Mouse (Mus musculus): ENCODE measurements around the gene Vill. TPM values are rescaled to one million over a fixed set of nuclear protein-coding genes. Genes with fewer than 3 reads are reported as not detected.

Vill gene
- polyA plus RNA-seq (2015; fragmentation: Nextera tagmentation; extraction: Ambion mirVana): 39.4 and 40.2 TPM in 2 replicates

GRCm38 (mm10) chr9:119052154-119052944 lies at the start of gene Vill:
Vill (plus strand) TSS chr9:119052778.
- Histone ChIP-seq H3K9ac (peak within 1 kb of the TSS; percentile 54), H3K9me3 (no peaks in the 10 kb centered on the region), H3K27me3 (no peaks in the 10 kb centered on the region), H3K36me3 (no peaks in the 10 kb centered on the region), H3K4me2 (peak within 1 kb of the TSS; percentile 60), H3K27ac (peak within 1 kb of the TSS; percentile 74), H3K4me3 (peak within 1 kb of the TSS; percentile 44), H3K4me1 (peaks cover 27% of the 10 kb centered on the region)
- WGBS: 8% methylated on average over 22 of the region's 22 CpGs
- ATAC-seq (ENCODE audit: borderline replicate concordance, extremely low read depth, low FRiP score, low TSS enrichment): peak; percentile 90

DNA sequence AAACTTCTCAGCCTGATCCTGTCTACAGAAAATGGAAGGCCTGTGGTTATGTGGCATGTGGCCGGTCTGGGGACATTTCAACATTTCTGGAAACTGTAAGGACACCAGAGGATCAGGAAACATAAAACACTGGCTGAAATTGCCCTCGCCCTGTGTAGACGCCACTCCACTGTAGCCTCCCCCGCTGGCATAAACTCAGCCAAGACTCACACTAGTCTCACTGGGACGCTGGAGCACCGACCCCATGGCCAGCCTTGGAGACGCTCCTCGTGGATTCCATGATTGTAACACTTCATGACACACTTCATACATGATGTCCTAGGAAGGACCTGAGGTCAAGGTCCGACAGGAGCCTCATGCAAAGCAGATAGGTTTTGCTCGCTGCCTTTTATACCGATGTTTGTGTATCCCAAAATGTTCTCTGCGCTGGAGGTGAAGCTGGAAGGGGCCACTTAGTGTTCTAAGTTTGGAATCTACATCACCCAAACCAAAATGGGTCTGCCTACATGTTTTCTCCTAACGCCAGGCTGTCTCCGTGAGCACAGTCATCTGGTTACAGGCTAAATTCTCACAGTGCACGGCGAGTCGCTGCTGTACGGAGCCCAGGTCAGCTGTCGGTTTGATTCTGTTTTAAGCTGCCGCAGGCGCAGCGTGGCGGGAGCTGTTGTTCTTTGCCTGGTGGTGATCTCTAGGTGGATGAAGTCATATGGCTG lies 48.4 kb upstream of the Vill start:
- Histone ChIP-seq H3K36me3 (no peaks in the 10 kb centered on the region), H3K27ac (no peak overlapping the region), H3K9me3 (no peaks in the 10 kb centered on the region), H3K4me2 (no peak overlapping the region), H3K27me3 (no peaks in the 10 kb centered on the region), H3K4me1 (peaks cover 83% of the 10 kb centered on the region), H3K9ac (no peak overlapping the region), H3K4me3 (no peak overlapping the region)
- 75% methylated on average over 23 of the region's 23 CpGs for WGBS
- no peak for ATAC-seq (ENCODE audit: borderline replicate concordance, extremely low read depth, low FRiP score, low TSS enrichment)

GRCm38 (mm10) chr9:119004703-119005076 lies 47.9 kb upstream of the Vill start:
- H3K4me3 ChIP-seq: no peak overlapping the region
- no peak overlapping the region for H3K9ac ChIP-seq
- H3K27ac ChIP-seq: no peak overlapping the region
- H3K9me3 ChIP-seq: no peaks in the 10 kb centered on the region
- no peaks in the 10 kb centered on the region for H3K36me3 ChIP-seq
- WGBS: 76% methylated on average over 16 of the region's 16 CpGs
- peaks cover 86% of the 10 kb centered on the region for H3K4me1 ChIP-seq
- no peak for ATAC-seq (ENCODE audit: borderline replicate concordance, extremely low read depth, low FRiP score, low TSS enrichment)
- H3K27me3 ChIP-seq: no peaks in the 10 kb centered on the region
- H3K4me2 ChIP-seq: no peak overlapping the region

DNA sequence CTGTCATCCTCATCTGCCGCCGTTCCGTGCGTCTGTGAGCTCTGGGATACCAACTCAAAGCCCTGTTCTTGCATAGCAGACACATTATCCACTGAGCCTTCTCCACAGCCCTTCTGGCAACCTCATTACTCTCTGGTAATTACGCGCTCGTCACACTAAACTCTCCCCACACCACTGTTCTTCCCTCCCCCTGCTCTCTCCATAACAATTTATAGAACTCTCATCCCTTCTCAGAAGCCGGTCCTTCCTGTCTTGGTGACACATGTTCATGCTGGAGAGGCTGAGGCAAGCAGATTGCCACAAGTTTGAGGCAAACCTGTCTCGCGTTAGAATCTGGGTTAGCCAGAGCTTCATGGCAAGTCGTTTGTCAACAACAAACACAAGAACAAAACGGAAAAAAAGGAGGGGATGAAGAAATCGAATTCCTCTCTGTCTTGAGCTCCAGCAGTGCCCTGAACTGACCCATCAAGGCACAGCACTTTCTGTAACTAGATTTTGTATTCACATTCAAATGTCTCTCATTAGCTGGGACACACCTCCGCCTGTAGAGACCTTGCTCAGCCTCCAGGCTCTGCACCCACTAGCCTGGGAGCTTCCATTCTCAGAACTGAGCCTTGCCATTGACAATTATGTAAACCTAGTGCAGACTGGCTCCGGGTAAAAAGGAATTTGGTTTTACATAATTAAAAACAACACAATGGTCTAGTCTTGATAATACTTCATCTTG lies 47.1 kb upstream of the Vill start:
- Histone ChIP-seq H3K4me2 (no peak overlapping the region), H3K4me1 (peaks cover 89% of the 10 kb centered on the region), H3K9me3 (no peaks in the 10 kb centered on the region), H3K36me3 (no peaks in the 10 kb centered on the region), H3K27me3 (no peaks in the 10 kb centered on the region), H3K9ac (no peak overlapping the region), H3K27ac (no peak overlapping the region), H3K4me3 (no peak overlapping the region)
- no peak for ATAC-seq (ENCODE audit: borderline replicate concordance, extremely low read depth, low FRiP score, low TSS enrichment)
- WGBS: 76% methylated on average over 15 of the region's 15 CpGs

DNA sequence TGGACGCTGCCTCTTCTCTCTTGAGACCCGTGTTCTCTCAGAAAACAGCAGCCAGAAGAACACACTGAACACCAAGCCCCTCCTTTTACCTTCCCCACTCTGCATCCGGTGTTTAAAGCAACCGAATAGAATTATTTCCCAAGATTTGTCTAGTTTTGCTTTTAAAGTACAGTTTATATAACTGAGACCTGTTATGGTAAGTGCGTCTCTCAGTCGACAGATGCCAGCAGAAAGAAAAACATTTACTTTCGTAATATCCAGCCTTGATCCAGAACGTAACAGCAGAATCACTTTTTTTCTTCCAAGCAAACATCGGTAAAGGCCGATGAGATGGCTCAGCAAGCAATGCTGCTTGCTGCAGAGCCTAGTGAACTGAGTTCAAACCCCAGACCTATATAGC lies 45.3 kb upstream of the Vill start:
- Histone ChIP-seq H3K4me2 (no peak overlapping the region), H3K36me3 (0 out of 2 replicates have a peak, but pooled peaks cover 6% of the 10 kb centered on the region), H3K9me3 (no peaks in the 10 kb centered on the region), H3K9ac (no peak overlapping the region), H3K4me3 (no peak overlapping the region), H3K27me3 (no peaks in the 10 kb centered on the region), H3K4me1 (peaks cover 82% of the 10 kb centered on the region), H3K27ac (peak overlapping the region; percentile 77)
- WGBS: 32% methylated on average over 10 of the region's 10 CpGs
- ATAC-seq (ENCODE audit: borderline replicate concordance, extremely low read depth, low FRiP score, low TSS enrichment): no peak

DNA sequence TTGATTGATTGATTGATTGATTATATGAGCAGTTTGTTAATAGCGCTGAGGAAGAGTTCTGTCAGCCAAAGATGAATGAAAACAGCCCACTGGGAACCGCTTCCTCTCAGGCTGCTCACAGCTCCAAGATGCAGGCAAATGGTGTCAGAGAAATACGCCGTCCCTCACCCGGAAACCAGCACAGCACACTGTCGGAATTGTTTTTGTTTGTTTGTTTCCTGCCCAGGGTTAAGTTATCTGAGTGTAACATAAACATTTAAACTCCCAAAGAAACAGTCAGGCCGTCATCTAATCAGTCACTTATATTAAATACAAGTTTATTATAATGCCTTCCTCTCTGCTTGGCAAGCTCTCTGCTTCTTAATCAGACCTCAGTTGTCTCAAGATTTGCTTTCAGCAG lies 43.7 kb upstream of the Vill start:
- WGBS: 34% methylated on average over 7 of the region's 7 CpGs
- ATAC-seq (ENCODE audit: borderline replicate concordance, extremely low read depth, low FRiP score, low TSS enrichment): peak; percentile 69; the same call in 1 of the 2 replicates
- H3K4me2 ChIP-seq: peak overlapping the region; percentile 14; the same call in 1 of the 2 replicates
- H3K27me3 ChIP-seq: no peaks in the 10 kb centered on the region
- no peak overlapping the region for H3K4me3 ChIP-seq
- H3K4me1 ChIP-seq: peaks cover 68% of the 10 kb centered on the region
- H3K27ac ChIP-seq: peak overlapping the region; percentile 88
- H3K36me3 ChIP-seq: peaks cover 15% of the 10 kb centered on the region
- no peak overlapping the region for H3K9ac ChIP-seq
- no peaks in the 10 kb centered on the region for H3K9me3 ChIP-seq

GRCm38 (mm10) chr9:119010156-119010710 lies 42.3 kb upstream of the Vill start:
- Histone ChIP-seq H3K9ac (no peak overlapping the region), H3K9me3 (no peaks in the 10 kb centered on the region), H3K27me3 (no peaks in the 10 kb centered on the region), H3K4me1 (peaks cover 55% of the 10 kb centered on the region), H3K36me3 (peaks cover 28% of the 10 kb centered on the region), H3K4me3 (no peak overlapping the region), H3K27ac (peak overlapping the region; percentile 88), H3K4me2 (peak overlapping the region; percentile 6; the same call in 1 of the 2 replicates)
- ATAC-seq (ENCODE audit: borderline replicate concordance, extremely low read depth, low FRiP score, low TSS enrichment): peak; percentile 68; the same call in 1 of the 2 replicates
- 62% methylated on average over 13 of the region's 13 CpGs for WGBS

DNA sequence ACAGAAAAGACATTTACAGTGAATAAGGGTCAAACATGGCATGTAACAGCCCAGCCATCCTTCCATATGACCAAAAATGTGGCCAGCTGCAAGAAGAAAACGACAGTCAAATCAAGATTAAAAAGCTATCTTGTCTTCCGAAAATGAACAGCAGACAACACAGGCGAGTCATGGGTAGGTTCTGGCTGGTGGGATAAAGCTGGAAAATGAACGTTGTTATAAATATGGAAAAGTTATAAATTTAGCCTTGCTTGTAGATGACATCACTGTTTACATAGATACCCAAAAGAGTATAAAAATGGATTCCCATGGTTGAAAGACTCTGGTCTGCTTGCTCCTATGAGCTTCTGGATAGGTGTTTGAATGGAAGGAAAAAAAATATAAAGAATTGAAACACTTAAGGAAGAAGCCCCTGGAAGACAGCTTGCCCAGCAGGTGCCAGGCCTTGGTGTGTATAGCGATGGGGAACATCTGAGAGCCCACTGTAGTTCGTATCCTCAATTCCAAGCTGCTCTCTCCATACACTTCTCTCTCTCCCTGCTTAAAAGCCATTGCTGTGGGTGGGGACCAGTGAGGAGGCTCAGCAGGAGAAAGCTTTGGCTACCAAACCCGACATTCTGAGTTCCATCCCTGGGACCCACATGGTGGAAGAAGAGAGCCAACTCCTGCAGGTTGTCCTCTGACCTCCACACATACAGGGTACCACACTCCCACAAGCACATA lies 35.6 kb upstream of the Vill start:
- no peaks in the 10 kb centered on the region for H3K27me3 ChIP-seq
- no peak for ATAC-seq (ENCODE audit: borderline replicate concordance, extremely low read depth, low FRiP score, low TSS enrichment)
- no peak overlapping the region for H3K4me3 ChIP-seq
- no peak overlapping the region for H3K4me2 ChIP-seq
- no peaks in the 10 kb centered on the region for H3K9me3 ChIP-seq
- H3K9ac ChIP-seq: no peak overlapping the region
- no peaks in the 10 kb centered on the region for H3K4me1 ChIP-seq
- H3K36me3 ChIP-seq: peaks cover 35% of the 10 kb centered on the region
- WGBS: 76% methylated on average over 7 of the region's 7 CpGs
- no peak overlapping the region for H3K27ac ChIP-seq

DNA sequence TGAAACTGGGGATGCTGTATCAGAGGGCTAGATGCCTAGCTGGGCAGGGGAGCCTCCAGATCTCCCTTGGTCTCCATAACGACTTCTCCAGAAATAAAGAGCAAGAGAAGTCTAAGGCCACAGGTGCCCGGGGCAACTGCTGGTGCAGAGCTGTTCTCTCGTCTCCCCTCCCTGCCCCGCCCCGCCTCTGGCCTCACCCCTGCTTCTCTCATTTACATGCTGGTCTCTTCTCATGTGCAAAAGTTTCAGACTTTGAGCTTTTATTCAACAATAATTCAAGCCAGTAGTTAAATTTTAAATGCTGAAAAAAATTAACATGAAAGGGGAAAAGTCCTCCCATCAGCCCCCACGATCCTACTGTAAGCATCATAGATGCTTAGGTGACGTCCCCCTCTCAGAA lies 30.8 kb upstream of the Vill start:
- peaks cover 9% of the 10 kb centered on the region for H3K36me3 ChIP-seq
- no peaks in the 10 kb centered on the region for H3K9me3 ChIP-seq
- ATAC-seq (ENCODE audit: borderline replicate concordance, extremely low read depth, low FRiP score, low TSS enrichment): no peak
- H3K4me2 ChIP-seq: no peak overlapping the region
- H3K4me1 ChIP-seq: peaks cover 16% of the 10 kb centered on the region
- WGBS: 76% methylated on average over 7 of the region's 7 CpGs
- no peak overlapping the region for H3K4me3 ChIP-seq
- H3K9ac ChIP-seq: no peak overlapping the region
- H3K27ac ChIP-seq: no peak overlapping the region
- H3K27me3 ChIP-seq: no peaks in the 10 kb centered on the region

- no peak overlapping the region for H3K4me2 ChIP-seq
Observed at GRCm38 (mm10) chr9:119025263-119025662, 27.3 kb upstream of the Vill start.

GRCm38 (mm10) chr9:119025832-119026331 lies 26.7 kb upstream of the Vill start:
- Histone ChIP-seq H3K9me3 (no peaks in the 10 kb centered on the region), H3K4me3 (no peak overlapping the region), H3K4me1 (peaks cover 22% of the 10 kb centered on the region), H3K27me3 (no peaks in the 10 kb centered on the region), H3K27ac (no peak overlapping the region), H3K4me2 (no peak overlapping the region), H3K9ac (no peak overlapping the region), H3K36me3 (0 out of 2 replicates have a peak, but pooled peaks cover 6% of the 10 kb centered on the region)
- WGBS: 82% methylated on average over 7 of the region's 7 CpGs
- ATAC-seq (ENCODE audit: borderline replicate concordance, extremely low read depth, low FRiP score, low TSS enrichment): 0 out of 2 replicates have a peak, but pooled peaks have one; percentile 56

More at GRCm38 (mm10) chr9:119025263-119025662, 27.3 kb upstream of the Vill start:
- H3K4me1 ChIP-seq: peaks cover 22% of the 10 kb centered on the region
- H3K36me3 ChIP-seq: 0 out of 2 replicates have a peak, but pooled peaks cover 6% of the 10 kb centered on the region
- H3K27ac ChIP-seq: peak overlapping the region; percentile 66
- no peak overlapping the region for H3K4me3 ChIP-seq
- H3K9ac ChIP-seq: no peak overlapping the region
- no peak for ATAC-seq (ENCODE audit: borderline replicate concordance, extremely low read depth, low FRiP score, low TSS enrichment)
- no peaks in the 10 kb centered on the region for H3K9me3 ChIP-seq
- 63% methylated on average over 6 of the region's 6 CpGs for WGBS
- H3K27me3 ChIP-seq: no peaks in the 10 kb centered on the region
